Mouse (Mus musculus): Measurements from ENCODE around the gene Rab3gap2.

Gene Rab3gap2

GRCm38 (mm10) chr1:185203909-185204661 is at the start of gene Rab3gap2:
Rab3gap2 (plus strand) TSS chr1:185204117.
- DNase-seq (ENCODE audit: low spot score in 2 of 2), result peak; percentile 96 to 99

- DNase-seq (ENCODE audit: low spot score in 2 of 2), result no peak
Measured at GRCm38 (mm10) chr1:185173641-185174040, 30.3 kb upstream of the Rab3gap2 start.

DNA sequence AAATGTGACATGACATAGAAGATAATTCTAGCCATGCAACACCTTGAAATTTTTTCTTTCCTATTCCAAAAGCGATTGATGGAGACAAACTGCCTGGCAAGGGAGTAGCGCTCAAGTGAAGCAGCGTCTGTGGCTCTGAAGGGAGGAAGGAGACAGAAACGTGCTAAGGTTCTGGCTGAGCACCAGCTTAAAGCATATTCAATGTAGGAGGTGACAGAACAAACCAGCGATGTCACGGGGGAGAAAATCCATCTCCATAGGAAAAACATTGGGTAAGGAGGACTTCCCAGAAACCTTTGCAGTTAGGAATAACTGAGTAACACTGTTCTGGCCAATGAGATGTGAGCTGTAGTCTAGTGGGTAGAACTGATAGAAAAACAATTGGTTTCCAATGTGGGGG is 26.1 kb upstream of the Rab3gap2 start:
- peak; percentile 33 to 71 for DNase-seq (ENCODE audit: low spot score in 2 of 2)

DNA sequence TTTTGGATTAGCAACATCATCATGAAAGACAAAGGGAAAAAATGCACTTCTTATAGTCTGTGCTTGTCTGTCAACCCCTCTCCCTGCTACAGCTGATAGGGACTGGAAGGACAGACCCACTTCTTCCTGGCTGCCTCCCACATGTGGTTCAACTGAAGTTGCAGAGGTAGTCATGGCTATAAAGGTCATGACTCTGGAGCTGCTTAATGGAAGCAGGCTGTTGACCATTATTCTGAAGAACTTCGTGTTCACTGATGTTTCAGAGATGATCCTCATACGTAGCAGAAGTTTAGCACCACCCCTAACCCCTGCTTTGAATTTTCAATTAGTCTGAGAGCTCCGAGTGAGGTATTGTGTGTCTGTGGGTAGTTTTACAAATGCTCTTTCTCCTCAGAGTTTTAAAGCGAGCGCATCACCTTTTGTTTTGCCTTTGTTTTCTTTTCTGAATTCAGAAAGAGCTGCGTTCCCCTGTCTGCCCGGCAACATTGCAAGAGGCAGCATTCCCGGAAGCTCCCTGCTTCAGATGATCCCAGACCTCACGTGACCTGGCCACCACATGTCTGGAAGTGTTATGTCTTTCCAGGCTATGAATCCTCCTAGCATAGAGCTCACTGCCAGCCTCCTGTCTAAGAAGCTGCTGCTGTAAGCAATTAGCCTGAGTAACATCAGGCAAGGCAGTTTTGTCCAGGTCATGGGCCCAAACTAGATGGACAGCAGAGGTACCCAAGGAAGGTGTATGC is 20.2 kb upstream of the Rab3gap2 start:
- DNase-seq (ENCODE audit: low spot score in 2 of 2), result no peak

DNA sequence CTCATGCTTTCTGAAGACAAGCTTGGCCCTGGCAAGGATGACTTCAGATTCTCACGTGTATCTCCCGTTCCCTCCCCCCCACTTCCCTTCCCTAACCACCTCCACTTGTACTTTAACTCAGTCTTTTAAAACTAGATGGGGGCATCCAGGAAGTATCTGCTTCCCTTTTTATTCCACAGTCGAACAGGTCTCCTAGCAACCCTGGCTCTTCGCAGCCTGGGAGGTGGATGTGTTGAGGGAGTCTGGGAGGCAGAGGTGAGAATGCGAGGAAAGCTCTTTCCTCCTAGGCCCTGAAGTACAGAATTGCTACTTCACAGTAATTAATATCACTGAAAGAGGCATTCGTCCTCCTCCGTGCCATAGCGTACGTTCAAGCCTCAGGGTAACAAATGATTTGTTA is 18.4 kb upstream of the Rab3gap2 start:
- DNase-seq (ENCODE audit: low spot score in 2 of 2), result peak; percentile 78 to 80

GRCm38 (mm10) chr1:185187135-185187785 is 16.7 kb upstream of the Rab3gap2 start:
- peak in 1 of 2 experiments; percentile 70 for DNase-seq (ENCODE audit: low spot score in 2 of 2)

- no peak for DNase-seq (ENCODE audit: low spot score in 2 of 2)
Measured at GRCm38 (mm10) chr1:185189901-185190300, 14.0 kb upstream of the Rab3gap2 start.

DNA sequence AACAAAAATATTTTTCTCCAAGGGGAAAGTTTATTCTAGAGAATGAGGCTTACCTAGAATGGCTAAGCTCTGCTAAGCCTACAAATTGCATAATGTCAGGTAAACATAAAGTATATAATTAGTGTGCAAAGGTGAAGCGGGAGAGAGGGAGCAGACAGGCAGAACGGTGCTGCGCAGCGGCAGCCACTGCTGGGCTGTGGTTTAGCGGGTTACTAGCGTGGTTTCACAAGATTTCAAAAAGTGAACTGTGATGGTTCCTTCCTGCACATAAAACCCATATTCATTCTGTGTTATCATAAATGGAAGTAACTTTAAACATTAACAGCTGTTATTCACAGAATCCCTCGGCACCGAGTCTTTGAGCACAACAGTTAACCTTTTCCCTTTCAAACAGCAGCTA is 11.8 kb upstream of the Rab3gap2 start:
- no peak for DNase-seq (ENCODE audit: low spot score in 2 of 2)

DNA sequence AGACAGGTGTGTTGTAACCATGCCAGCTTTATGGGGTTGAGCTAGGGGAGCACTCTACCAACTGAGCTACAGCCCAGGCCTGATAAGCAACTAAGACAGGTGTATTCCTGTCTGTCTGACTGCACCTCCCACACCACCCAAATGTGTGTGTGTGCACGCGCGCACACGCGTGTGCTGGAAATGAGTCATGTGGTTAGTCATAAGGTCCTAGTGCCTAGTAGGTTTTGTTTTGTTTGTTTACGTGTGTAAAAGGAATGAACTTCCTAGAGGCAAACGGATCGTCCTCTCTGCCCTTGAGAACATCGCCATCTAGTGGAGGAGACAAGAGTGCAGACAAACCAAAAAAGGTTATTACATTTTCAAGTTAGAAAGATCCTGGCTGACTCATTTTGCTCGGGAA is 10.4 kb upstream of the Rab3gap2 start:
- DNase-seq (ENCODE audit: low spot score in 2 of 2), result peak in 1 of 2 experiments; percentile 52

- DNase-seq (ENCODE audit: low spot score in 2 of 2), result no peak
Measured at GRCm38 (mm10) chr1:185196323-185196722, 7.6 kb upstream of the Rab3gap2 start.

DNA sequence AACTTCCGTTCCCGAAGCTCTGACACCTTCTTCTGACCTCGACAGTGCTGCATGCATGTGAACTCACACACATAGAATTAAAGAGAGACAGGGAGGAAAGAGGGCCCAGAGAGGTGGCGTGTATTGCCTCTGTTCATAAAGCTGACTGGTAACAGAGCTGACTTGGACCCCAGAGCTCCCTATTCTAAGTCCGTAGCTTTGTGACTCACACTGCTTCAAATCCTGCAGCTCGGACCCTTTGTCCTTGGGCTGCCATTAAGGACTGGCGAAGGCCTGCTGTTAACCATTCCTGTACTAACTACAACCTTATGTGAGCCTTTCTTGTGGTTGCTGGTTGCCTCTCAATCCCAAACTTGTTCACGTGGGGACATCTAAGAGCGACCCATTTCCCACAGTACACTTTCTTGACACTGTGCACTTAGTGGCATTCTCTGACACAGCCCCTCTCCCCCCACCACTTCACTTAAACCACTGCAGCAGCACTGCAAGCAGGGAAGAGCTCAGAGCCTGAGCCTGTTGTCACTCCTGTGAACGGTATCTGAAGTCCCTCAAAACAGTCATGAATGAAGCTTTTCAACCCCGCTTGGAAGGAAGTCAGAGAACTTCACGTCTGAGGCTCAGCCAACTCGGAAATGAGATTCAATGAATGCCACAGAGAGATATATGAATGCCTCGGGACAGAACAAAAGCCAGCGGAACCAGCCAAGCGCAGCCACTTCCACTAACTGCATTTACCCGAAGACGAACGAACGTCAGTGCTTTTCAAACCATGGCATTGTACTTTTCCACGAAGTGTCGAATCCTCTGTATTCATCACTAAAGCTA is 3.1 kb upstream of the Rab3gap2 start:
- no peak for DNase-seq (ENCODE audit: low spot score in 2 of 2)

GRCm38 (mm10) chr1:185201994-185202393 is 1.9 kb upstream of the Rab3gap2 start:
- DNase-seq (ENCODE audit: low spot score in 2 of 2), result no peak

GRCm38 (mm10) chr1:185203196-185203908 is 565 bp upstream of the Rab3gap2 start:
- DNase-seq (ENCODE audit: low spot score in 2 of 2), result peak in 1 of 2 experiments; percentile 40

GRCm38 (mm10) chr1:185205090-185205489 is 1.2 kb downstream of the Rab3gap2 start:
- DNase-seq (ENCODE audit: low spot score in 2 of 2), result no peak

GRCm38 (mm10) chr1:185207851-185208595 is 4.1 kb downstream of the Rab3gap2 start:
- DNase-seq (ENCODE audit: low spot score in 2 of 2), result no peak

DNA sequence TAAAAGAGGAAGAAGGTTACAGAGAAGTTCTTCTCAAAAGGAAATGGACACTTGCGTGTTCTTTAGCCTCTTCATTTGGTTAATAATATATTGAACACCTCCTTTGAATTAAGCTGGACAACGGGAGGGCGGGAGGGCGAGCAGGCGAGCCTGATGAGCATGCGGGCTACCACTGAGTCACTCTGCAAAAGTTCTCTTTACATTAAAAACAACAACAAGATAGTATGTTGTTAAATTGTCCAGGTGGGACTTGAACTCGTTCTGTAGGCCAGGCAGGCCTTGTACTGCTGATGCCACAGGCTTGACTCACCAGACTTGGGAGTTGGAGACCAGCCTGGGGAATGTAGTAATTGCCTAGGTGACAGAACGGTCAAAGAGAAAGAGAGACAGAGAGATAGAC is 4.8 kb downstream of the Rab3gap2 start:
- no peak for DNase-seq (ENCODE audit: low spot score in 2 of 2)

DNA sequence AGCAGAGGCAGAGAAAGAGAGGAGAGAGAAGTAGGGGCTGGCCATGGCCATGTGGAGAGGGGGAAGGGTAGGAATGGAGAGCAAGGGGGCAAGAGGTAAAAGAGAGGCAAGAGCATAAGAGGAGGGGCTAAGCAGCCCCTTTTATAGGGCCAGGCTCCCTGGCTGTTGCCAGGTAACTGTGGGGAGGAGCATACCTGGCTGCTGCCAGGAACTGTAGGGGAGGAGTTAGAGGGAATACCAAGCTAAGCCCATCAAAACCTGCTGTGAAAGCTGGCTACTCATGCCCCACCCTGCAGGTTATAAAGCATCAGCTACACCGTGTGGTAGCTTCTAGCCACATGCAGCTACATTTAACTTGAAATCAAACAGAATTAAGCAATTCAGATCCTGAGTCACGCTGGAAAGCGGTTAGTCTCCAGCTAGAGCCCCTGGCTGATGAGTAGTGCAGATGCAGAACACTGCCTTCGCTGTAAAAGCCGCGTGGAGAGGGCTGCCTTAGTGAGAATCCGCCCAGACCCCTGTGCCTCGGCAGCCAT is 5.8 kb downstream of the Rab3gap2 start:
- DNase-seq (ENCODE audit: low spot score in 2 of 2), result peak in 1 of 2 experiments; percentile 42

GRCm38 (mm10) chr1:185216360-185216759 is 12.4 kb downstream of the Rab3gap2 start:
- DNase-seq (ENCODE audit: low spot score in 2 of 2), result no peak

- no peak for DNase-seq (ENCODE audit: low spot score in 2 of 2)
Measured at GRCm38 (mm10) chr1:185216762-185217161, 12.8 kb downstream of the Rab3gap2 start.

DNA sequence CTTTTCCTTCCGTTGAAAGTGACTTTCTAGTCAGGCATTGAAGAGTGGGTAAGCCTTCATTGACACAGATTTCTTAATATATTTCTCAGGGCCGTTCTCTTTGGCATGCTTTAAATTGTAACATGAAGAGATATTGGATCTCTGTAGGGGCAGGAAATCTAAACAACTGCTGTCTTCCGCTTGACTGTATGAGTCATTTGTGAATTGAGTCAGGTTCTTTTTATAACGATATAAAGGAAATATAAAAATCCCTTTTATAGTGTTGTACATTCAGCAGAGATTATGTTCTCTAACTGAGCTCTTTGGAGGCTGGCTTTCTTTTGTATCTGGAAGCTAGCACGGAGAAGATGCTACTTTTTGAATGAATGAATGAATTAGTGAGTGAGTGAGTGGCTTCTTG is 14.0 kb downstream of the Rab3gap2 start:
- DNase-seq (ENCODE audit: low spot score in 2 of 2), result no peak

Data from left cerebral cortex, adult 9 months (tissue).